Mouse (Mus musculus) cerebellum, adult 2 months (tissue): ENCODE measurements around the gene Msantd1. TPM values are rescaled to one million over a fixed set of nuclear protein-coding genes. Genes with fewer than 3 reads are reported as not detected.
A peak's percentile ranks its signal among the peaks of the same experiment; 100 is the strongest.

Experiments used
- DNase-seq, 2 experiments: peaks; one replicate each; pipeline ENCODE4 v3.0.0; 2021
- H3K27ac ChIP-seq: fragments of 200-500 bp; 2 replicates; pipeline ENCODE4 v1.5.1; 2012; ENCODE audit warnings: low read length, control low read depth, inconsistent platforms; ENCODE audit not compliant: insufficient read depth
- H3K27me3 ChIP-seq: fragments of 200-500 bp; 2 replicates; pipeline ENCODE4 v1.6.1; 2012; ENCODE audit warnings: inconsistent platforms, mild to moderate bottlenecking, low read length, moderate library complexity; ENCODE audit not compliant: control insufficient read depth, insufficient read depth
- H3K4me1 ChIP-seq: fragments of 200-500 bp; 2 replicates; pipeline ENCODE4 v1.6.1; 2011; ENCODE audit warnings: low read length; ENCODE audit not compliant: control insufficient read depth, insufficient read depth
- H3K4me3 ChIP-seq: fragments of 200-500 bp; replicated peaks from 2 replicates; pipeline ENCODE3; 2011; ENCODE audit warnings: mild to moderate bottlenecking, low read depth, low read length, control low read depth; ENCODE audit not compliant: insufficient read depth
- CTCF ChIP-seq: fragments of 200-500 bp; IDR thresholded peaks from 2 replicates; pipeline ENCODE4 v1.5.1; 2011; ENCODE audit warnings: low read depth, mild to moderate bottlenecking, control low read depth, low read length, moderate library complexity, borderline replicate concordance; ENCODE audit not compliant: insufficient read depth
- POLR2A ChIP-seq: fragments of 200-500 bp; IDR thresholded peaks from 2 replicates; pipeline ENCODE4 v1.6.1; 2011; ENCODE audit warnings: low read length, control low read depth, borderline replicate concordance; ENCODE audit not compliant: insufficient read depth
- WGBS: fragments of 180-500 bp; shearing (Covaris S2); methylation state at CpG from one replicate; pipeline ENCODE4 v1.1.7; 2018; 5-methylcytosine and 5-hydroxymethylcytosine counted together
- polyA plus RNA-seq: library from polyadenylated mRNA; depleted of rRNA; stranded (reverse); fragments of >200 nt; gene quantifications from 2 replicates; pipeline ENCODE4 v1.2.3, GENCODE M21; 2012

The Msantd1 gene
- polyA plus RNA-seq, 1 experiment = 5.5 TPM

GRCm38 (mm10) chr5:34902371-34902770 lies 5.4 kb upstream of the Msantd1 start:
- no peak for TF ChIP-seq POLR2A
- no peak for TF ChIP-seq CTCF
- DNase-seq = no peak

DNA sequence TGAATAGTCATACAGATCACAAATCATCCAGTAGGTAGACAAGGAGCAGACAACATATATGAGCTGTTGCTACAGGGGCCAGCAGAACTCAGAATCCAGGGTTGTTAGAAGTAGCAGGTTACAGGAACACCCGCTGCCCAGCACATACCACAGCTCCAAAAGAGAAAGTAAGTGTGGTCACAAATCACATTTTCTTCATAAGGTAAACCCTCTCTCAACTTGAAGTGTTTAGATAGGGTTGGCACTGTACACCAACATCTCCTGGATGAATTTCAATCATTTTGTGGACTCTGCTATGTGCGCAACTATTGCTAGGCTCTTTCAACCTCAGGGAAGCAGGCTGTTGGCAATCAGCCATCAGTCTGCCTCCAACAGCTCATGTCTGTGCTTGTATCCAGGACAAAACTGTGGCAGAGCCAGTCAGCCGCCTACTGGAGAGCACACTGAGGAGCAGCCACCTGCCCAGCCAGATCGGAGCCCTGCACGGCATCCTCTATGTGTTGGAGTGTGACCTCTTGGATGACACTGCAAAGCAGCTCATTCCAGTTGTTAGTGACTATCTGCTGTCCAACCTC lies 4.9 kb upstream of the Msantd1 start:
- Histone ChIP-seq H3K27ac (no peak overlapping the region), H3K4me1 (no peaks in the 10 kb centered on the region), H3K4me3 (no peak overlapping the region), H3K27me3 (no peaks in the 10 kb centered on the region)
- TF ChIP-seq POLR2A (no peak), CTCF (peak; percentile 56; the same call in 1 of the 2 replicates)
- WGBS = 24% methylated on average over 5 of the region's 5 CpGs
- peak; percentile 79 to 87 for DNase-seq

More at GRCm38 (mm10) chr5:34902371-34902770, 5.4 kb upstream of the Msantd1 start:
- Histone ChIP-seq H3K27ac (no peak overlapping the region), H3K4me1 (no peaks in the 10 kb centered on the region; the same call in 1 of the 2 replicates), H3K27me3 (no peaks in the 10 kb centered on the region), H3K4me3 (no peak overlapping the region)

DNA sequence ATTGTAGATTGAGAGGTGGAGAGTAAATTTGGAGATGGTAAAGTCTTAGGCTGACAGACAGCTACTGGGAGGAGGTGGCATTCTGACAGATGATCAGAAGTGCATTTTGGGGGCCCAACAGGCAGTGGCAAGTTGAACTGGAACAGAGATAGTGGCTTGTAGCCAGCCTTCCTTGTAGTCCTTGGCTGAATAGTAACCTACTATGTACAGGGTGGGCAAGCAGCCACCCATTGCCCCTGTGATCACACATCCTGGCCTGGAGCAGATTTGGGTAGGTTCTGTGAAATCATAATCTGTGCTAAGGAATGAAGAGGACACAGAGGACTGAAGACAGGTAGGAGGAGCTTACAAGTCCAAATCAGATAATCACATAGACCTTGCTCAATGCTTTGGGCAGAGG lies 3.4 kb upstream of the Msantd1 start:
- TF ChIP-seq CTCF (no peak), POLR2A (no peak)
- H3K27ac ChIP-seq = no peak overlapping the region
- no peak overlapping the region for H3K4me3 ChIP-seq
- no peaks in the 10 kb centered on the region for H3K27me3 ChIP-seq
- DNase-seq = no peak
- no peaks in the 10 kb centered on the region for H3K4me1 ChIP-seq

- WGBS = 82% methylated on average over 4 of the region's 4 CpGs
- Histone ChIP-seq H3K4me3 (no peak overlapping the region), H3K4me1 (no peaks in the 10 kb centered on the region), H3K27ac (no peak overlapping the region), H3K27me3 (no peaks in the 10 kb centered on the region)
- no peak for DNase-seq
- no peak for TF ChIP-seq CTCF
Measured at GRCm38 (mm10) chr5:34907230-34907629, 582 bp upstream of the Msantd1 start.

- H3K4me1 ChIP-seq = peaks cover 2% of the 10 kb centered on the region; the same call in 1 of the 2 replicates
- no peaks in the 10 kb centered on the region for H3K27me3 ChIP-seq
- no peak overlapping the region for H3K4me3 ChIP-seq
- no peak overlapping the region for H3K27ac ChIP-seq
- no peak for TF ChIP-seq POLR2A
- no peak for TF ChIP-seq CTCF
- WGBS = 63% methylated on average over 9 of the region's 9 CpGs
- no peak for DNase-seq
Measured at GRCm38 (mm10) chr5:34908726-34909633, 1.2 kb downstream of the Msantd1 start.

GRCm38 (mm10) chr5:34909634-34910503 lies 2.1 kb downstream of the Msantd1 start:
- WGBS = 97% methylated on average over 1 of the region's 1 CpGs
- H3K27ac ChIP-seq = no peak overlapping the region
- no peaks in the 10 kb centered on the region for H3K27me3 ChIP-seq
- no peak for DNase-seq
- no peak for TF ChIP-seq POLR2A
- no peak for TF ChIP-seq CTCF
- H3K4me3 ChIP-seq = no peak overlapping the region
- H3K4me1 ChIP-seq = peaks cover 2% of the 10 kb centered on the region; the same call in 1 of the 2 replicates

- no peak for DNase-seq
- WGBS = 88% methylated on average over 4 of the region's 4 CpGs
- H3K27me3 ChIP-seq = no peaks in the 10 kb centered on the region
- TF ChIP-seq CTCF = no peak
- TF ChIP-seq POLR2A = no peak
- no peak overlapping the region for H3K27ac ChIP-seq
- H3K4me1 ChIP-seq = peaks cover 2% of the 10 kb centered on the region; the same call in 1 of the 2 replicates
- H3K4me3 ChIP-seq = no peak overlapping the region
Measured at GRCm38 (mm10) chr5:34910504-34910815, 2.6 kb downstream of the Msantd1 start.
